Mouse (Mus musculus): ENCODE measurements at regions not wholly inside any gene's neighbourhood (a gene's known extent, or its start where the extent isn't known, plus 50 kb on each side); places are given as distances from the start of the nearest gene placed in this dataset.

DNA sequence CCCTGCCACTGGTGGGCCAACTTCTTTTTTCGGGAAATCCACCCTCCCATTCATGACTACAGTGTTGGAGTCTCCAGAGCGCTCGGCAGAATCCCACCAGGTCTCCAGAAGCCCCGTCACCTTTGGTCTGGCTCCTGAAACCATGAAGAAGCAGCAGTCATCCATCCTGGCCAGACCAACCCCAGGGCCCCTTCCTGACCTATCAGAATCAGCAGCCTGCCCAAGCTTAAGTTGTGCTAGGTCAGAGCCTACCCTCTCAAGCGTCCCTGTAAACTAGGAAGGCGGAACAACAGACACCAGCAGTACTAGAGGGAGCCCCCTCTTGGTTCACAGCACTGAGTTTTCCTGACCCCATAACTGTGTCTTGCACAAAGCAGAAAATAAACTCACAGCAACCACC is 89.1 kb downstream of the Klf5 start:
- Histone ChIP-seq H3K36me3 (replicated peaks; ENCODE audit: low read length) (no peaks in the 10 kb centered on the region), H3K4me3 (replicated peaks) (no peak overlapping the region), H3K27me3 (replicated peaks) (no peaks in the 10 kb centered on the region), H3K9me3 (peaks cover 14% of the 10 kb centered on the region; the same call in 1 of the 2 replicates), H3K4me1 (no peaks in the 10 kb centered on the region)
- TF ChIP-seq FLI1 (IDR thresholded peaks at IDR 0.05; ENCODE audit: low read length) (no peak), GATA1 (IDR thresholded peaks at IDR 0.05; ENCODE audit: borderline replicate concordance, low read length) (no peak)

DNA sequence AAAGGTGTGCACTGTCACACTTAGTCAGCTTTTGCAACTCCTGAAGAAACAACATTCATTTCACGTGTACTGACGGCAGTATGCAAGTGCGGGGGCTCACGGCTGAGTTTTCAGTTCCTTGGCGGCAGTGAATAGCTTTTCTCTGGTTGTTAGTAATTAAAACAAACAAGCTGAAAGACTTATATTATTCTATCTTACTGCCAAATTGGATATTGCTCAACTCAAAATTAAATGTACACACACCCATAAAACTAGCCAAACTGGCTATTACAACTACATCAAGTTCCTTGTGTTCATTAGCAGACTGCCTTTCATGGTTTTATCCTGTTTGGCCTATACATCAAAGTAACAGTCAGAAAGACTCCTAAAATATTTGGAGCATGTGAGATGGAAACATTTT is 90.8 kb downstream of the Klf5 start:
- H3K36me3 ChIP-seq (replicated peaks; ENCODE audit: low read length): no peaks in the 10 kb centered on the region
- H3K4me1 ChIP-seq: no peaks in the 10 kb centered on the region
- no peak for TF ChIP-seq FLI1 (IDR thresholded peaks at IDR 0.05; ENCODE audit: low read length)
- TF ChIP-seq GATA1 (IDR thresholded peaks at IDR 0.05; ENCODE audit: borderline replicate concordance, low read length): no peak
- no peaks in the 10 kb centered on the region for H3K27me3 ChIP-seq (replicated peaks)
- H3K4me3 ChIP-seq (replicated peaks): no peak overlapping the region
- 0 out of 2 replicates have a peak, but pooled peaks cover 13% of the 10 kb centered on the region for H3K9me3 ChIP-seq

- H3K4me1 ChIP-seq: no peaks in the 10 kb centered on the region
- TF ChIP-seq FLI1 (IDR thresholded peaks at IDR 0.05; ENCODE audit: low read length) (no peak), GATA1 (IDR thresholded peaks at IDR 0.05; ENCODE audit: borderline replicate concordance, low read length) (no peak)
- H3K27me3 ChIP-seq (replicated peaks): no peaks in the 10 kb centered on the region
- 0 out of 2 replicates have a peak, but pooled peaks cover 13% of the 10 kb centered on the region for H3K9me3 ChIP-seq
- no peak overlapping the region for H3K4me3 ChIP-seq (replicated peaks)
- no peaks in the 10 kb centered on the region for H3K36me3 ChIP-seq (replicated peaks; ENCODE audit: low read length)
These were observed 93.2 kb downstream of the Klf5 start for GRCm38 (mm10) chr14:99391700-99392099.

DNA sequence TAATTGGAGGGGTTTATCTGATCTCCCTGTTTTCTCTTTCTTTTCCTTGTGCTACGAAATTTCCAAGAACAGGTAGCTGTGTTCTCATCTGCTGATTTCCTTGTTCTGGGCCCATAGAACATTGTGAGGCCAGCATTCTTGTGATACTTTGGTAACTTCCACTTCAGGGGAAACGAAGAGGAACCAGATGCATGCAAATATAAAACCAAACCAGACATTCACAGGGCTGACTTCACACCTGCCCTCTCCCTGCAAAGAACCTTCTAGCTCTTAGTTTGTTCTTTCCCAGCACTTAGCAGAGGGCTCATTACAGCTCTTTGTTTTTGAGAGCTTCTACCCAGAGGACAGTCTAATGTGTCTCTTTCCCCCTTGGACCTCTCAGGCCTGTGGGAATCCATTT is 94.3 kb downstream of the Klf5 start:
- Histone ChIP-seq H3K4me1 (no peaks in the 10 kb centered on the region), H3K27me3 (replicated peaks) (no peaks in the 10 kb centered on the region), H3K9me3 (0 out of 2 replicates have a peak, but pooled peaks cover 9% of the 10 kb centered on the region), H3K4me3 (replicated peaks) (no peak overlapping the region), H3K36me3 (replicated peaks; ENCODE audit: low read length) (no peaks in the 10 kb centered on the region)
- no peak for TF ChIP-seq GATA1 (IDR thresholded peaks at IDR 0.05; ENCODE audit: borderline replicate concordance, low read length)
- no peak for TF ChIP-seq FLI1 (IDR thresholded peaks at IDR 0.05; ENCODE audit: low read length)

GRCm38 (mm10) chr14:99393611-99394010 is 95.1 kb downstream of the Klf5 start:
- H3K27me3 ChIP-seq (replicated peaks): no peaks in the 10 kb centered on the region
- no peak for TF ChIP-seq FLI1 (IDR thresholded peaks at IDR 0.05; ENCODE audit: low read length)
- TF ChIP-seq GATA1 (IDR thresholded peaks at IDR 0.05; ENCODE audit: borderline replicate concordance, low read length): no peak
- H3K4me3 ChIP-seq (replicated peaks): no peak overlapping the region
- 0 out of 2 replicates have a peak, but pooled peaks cover 6% of the 10 kb centered on the region for H3K9me3 ChIP-seq
- H3K4me1 ChIP-seq: no peaks in the 10 kb centered on the region
- no peaks in the 10 kb centered on the region for H3K36me3 ChIP-seq (replicated peaks; ENCODE audit: low read length)

DNA sequence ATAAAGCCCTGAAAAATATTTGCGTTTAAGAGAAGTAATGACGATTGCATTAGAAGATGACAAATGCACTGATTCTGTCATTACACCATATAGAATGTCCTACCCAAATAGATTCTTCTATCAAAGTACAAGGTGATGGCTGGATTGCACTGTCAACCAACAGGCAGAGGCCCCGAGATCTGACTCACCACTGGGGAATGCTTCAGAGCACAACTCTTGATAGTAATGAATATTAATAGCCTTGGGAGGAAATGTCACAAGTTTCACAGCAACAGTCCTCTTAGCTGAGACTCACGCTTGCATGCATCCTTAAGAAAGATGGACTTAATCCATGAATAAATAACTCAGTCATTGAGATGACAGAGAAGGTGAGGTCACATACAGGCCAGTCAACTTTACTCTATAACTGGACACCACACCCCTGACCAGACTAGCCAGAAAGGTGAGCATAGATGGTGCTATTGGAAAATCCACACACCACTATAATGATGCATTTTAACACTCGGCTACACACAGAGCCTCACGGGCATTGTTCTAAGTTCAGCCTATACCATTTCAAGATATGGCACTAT is 104.8 kb downstream of the Klf5 start:
- H3K9me3 ChIP-seq: no peaks in the 10 kb centered on the region; the same call in 1 of the 2 replicates
- H3K4me3 ChIP-seq (replicated peaks): no peak overlapping the region
- no peaks in the 10 kb centered on the region for H3K36me3 ChIP-seq (replicated peaks; ENCODE audit: low read length)
- no peaks in the 10 kb centered on the region for H3K4me1 ChIP-seq
- no peaks in the 10 kb centered on the region for H3K27me3 ChIP-seq (replicated peaks)
- no peak for TF ChIP-seq GATA1 (IDR thresholded peaks at IDR 0.05; ENCODE audit: borderline replicate concordance, low read length)
- no peak for TF ChIP-seq FLI1 (IDR thresholded peaks at IDR 0.05; ENCODE audit: low read length)

DNA sequence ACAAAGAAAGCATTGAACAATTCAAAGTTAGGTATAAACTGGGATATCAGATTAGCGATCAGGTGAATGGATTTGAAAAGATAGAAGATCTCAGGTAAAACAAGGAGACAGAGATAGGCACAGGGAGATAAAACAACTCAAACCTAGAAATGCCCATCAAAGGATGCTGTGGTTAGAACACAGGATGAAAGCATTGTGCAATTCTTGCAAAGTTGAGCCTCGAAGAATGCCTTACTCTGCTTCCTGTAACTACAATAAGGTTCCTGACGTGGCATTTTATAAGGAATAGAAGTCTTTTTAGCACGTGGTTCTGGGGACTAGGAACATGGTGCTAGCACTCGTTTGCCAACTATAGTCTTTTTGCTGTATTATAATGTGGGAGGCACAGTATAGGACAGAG is 106.7 kb downstream of the Klf5 start:
- H3K4me1 ChIP-seq: no peaks in the 10 kb centered on the region
- TF ChIP-seq GATA1 (IDR thresholded peaks at IDR 0.05; ENCODE audit: borderline replicate concordance, low read length) (no peak), FLI1 (IDR thresholded peaks at IDR 0.05; ENCODE audit: low read length) (no peak)
- H3K4me3 ChIP-seq (replicated peaks): no peak overlapping the region
- no peaks in the 10 kb centered on the region for H3K36me3 ChIP-seq (replicated peaks; ENCODE audit: low read length)
- no peaks in the 10 kb centered on the region for H3K27me3 ChIP-seq (replicated peaks)
- H3K9me3 ChIP-seq: no peaks in the 10 kb centered on the region

GRCm38 (mm10) chr14:99411835-99412234 is 113.3 kb downstream of the Klf5 start:
- Histone ChIP-seq H3K4me3 (replicated peaks) (no peak overlapping the region), H3K27me3 (replicated peaks) (no peaks in the 10 kb centered on the region), H3K4me1 (no peaks in the 10 kb centered on the region), H3K36me3 (replicated peaks; ENCODE audit: low read length) (no peaks in the 10 kb centered on the region), H3K9me3 (no peaks in the 10 kb centered on the region)
- TF ChIP-seq FLI1 (IDR thresholded peaks at IDR 0.05; ENCODE audit: low read length) (no peak), GATA1 (IDR thresholded peaks at IDR 0.05; ENCODE audit: borderline replicate concordance, low read length) (no peak)

DNA sequence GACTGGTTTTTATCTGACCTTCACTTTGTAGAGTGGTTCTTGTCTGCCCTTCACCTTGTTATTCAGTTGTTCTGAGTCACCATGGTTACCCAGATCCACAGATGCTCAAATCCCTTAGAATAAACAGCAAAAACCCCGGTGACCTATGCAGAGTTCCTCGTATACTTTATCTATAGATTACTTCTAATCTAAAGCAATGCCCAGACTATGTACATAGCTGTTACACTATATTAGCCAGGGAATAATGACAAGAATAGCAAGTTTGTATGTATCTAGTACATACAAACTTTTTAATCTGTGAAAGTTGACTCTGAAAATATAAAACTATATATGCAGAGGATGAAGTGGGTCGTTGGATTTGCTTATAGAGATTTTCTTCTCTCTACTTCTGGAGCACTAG is 117.7 kb downstream of the Klf5 start:
- Histone ChIP-seq H3K4me1 (no peaks in the 10 kb centered on the region), H3K36me3 (replicated peaks; ENCODE audit: low read length) (no peaks in the 10 kb centered on the region), H3K27me3 (replicated peaks) (no peaks in the 10 kb centered on the region), H3K4me3 (replicated peaks) (no peak overlapping the region), H3K9me3 (peaks cover 3% of the 10 kb centered on the region; the same call in 1 of the 2 replicates)
- no peak for TF ChIP-seq FLI1 (IDR thresholded peaks at IDR 0.05; ENCODE audit: low read length)
- no peak for TF ChIP-seq GATA1 (IDR thresholded peaks at IDR 0.05; ENCODE audit: borderline replicate concordance, low read length)

DNA sequence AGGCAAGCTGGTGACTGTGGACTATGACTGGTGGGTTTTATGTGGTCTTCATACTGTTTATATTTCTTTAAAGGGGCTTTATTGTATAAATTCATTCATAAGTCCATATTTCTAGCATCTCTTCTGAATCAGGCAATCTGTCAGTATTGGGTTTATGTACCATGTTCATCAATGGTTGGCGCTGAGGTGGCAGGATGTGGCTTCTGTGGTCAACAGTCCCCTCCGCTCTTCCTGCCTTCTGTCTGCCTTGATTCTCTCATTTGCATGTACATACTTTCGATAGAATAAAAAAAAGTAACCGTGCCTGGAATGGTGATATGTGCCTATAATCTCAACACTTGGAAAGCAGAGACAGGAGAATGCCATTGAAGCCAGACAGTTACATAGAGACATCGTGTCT is 120.5 kb downstream of the Klf5 start:
- no peaks in the 10 kb centered on the region for H3K4me1 ChIP-seq
- no peak overlapping the region for H3K4me3 ChIP-seq (replicated peaks)
- no peak for TF ChIP-seq FLI1 (IDR thresholded peaks at IDR 0.05; ENCODE audit: low read length)
- peaks cover 3% of the 10 kb centered on the region; the same call in 1 of the 2 replicates for H3K9me3 ChIP-seq
- H3K27me3 ChIP-seq (replicated peaks): no peaks in the 10 kb centered on the region
- H3K36me3 ChIP-seq (replicated peaks; ENCODE audit: low read length): no peaks in the 10 kb centered on the region

- Histone ChIP-seq H3K27me3 (replicated peaks) (no peaks in the 10 kb centered on the region), H3K36me3 (replicated peaks; ENCODE audit: low read length) (no peaks in the 10 kb centered on the region), H3K4me1 (no peaks in the 10 kb centered on the region), H3K4me3 (replicated peaks) (no peak overlapping the region), H3K9me3 (0 out of 2 replicates have a peak, but pooled peaks cover 3% of the 10 kb centered on the region)
- no peak for TF ChIP-seq FLI1 (IDR thresholded peaks at IDR 0.05; ENCODE audit: low read length)
- no peak for TF ChIP-seq GATA1 (IDR thresholded peaks at IDR 0.05; ENCODE audit: borderline replicate concordance, low read length)
These were observed 124.8 kb downstream of the Klf5 start for GRCm38 (mm10) chr14:99423334-99423733.

Data from megakaryocyte, embryonic 14.5 days (primary cell).